Mouse (Mus musculus) forebrain, embryonic 11.5 days (tissue): Measurements from ENCODE around the gene Tle3. TPM values are rescaled to one million over a fixed set of nuclear protein-coding genes. Genes with fewer than 3 reads are reported as not detected.

ENCODE experiments used
- ATAC-seq: fragments of 200-750 bp; cut with Nextera tagmentation; replicated peaks from 2 replicates; pipeline ENCODE4 v1.8.0; 2017; ENCODE audit warnings: moderate TSS enrichment; ENCODE audit not compliant: low FRiP score
- DNase-seq: peaks from one replicate; pipeline ENCODE4 v3.0.0-alpha.2; 2017; ENCODE audit warnings: low spot score
- H3K27ac ChIP-seq: fragments of 300-500 bp; sonication (generic); 2 replicates; pipeline ENCODE4 v1.5.1; 2014; ENCODE audit warnings: low read depth, low read length
- H3K27me3 ChIP-seq: fragments of 300-500 bp; sonication (generic); 2 replicates; pipeline ENCODE4 v1.6.1; 2014; ENCODE audit warnings: mild to moderate bottlenecking, low read length, mixed read lengths; ENCODE audit not compliant: control insufficient read depth, insufficient read depth
- H3K36me3 ChIP-seq: fragments of 300-500 bp; sonication (generic); 2 replicates; pipeline ENCODE4 v1.6.1; 2014; ENCODE audit warnings: mild to moderate bottlenecking, low read length, moderate library complexity, mixed read lengths; ENCODE audit not compliant: control insufficient read depth, insufficient read depth
- H3K4me1 ChIP-seq: fragments of 300-500 bp; sonication (generic); replicated peaks from 2 replicates; pipeline ENCODE4 v1.6.1; 2014; ENCODE audit warnings: low read length, mixed read lengths; ENCODE audit not compliant: control insufficient read depth, insufficient read depth
- H3K4me2 ChIP-seq: fragments of 300-500 bp; sonication (generic); 2 replicates; pipeline ENCODE4 v1.6.1; 2014; ENCODE audit warnings: low read depth, mild to moderate bottlenecking, low read length, moderate library complexity, mixed read lengths; ENCODE audit not compliant: severe bottlenecking
- H3K4me3 ChIP-seq: fragments of 300-500 bp; sonication (generic); 2 replicates; pipeline ENCODE4 v1.5.1; 2014; ENCODE audit warnings: low read depth, low read length
- H3K9ac ChIP-seq: fragments of 300-500 bp; sonication (generic); 2 replicates; pipeline ENCODE4 v1.6.1; 2014; ENCODE audit warnings: low read length
- H3K9me3 ChIP-seq: fragments of 300-500 bp; sonication (generic); 2 replicates; pipeline ENCODE4 v1.6.1; 2016; ENCODE audit warnings: low read length, mixed read lengths; ENCODE audit not compliant: control insufficient read depth
- WGBS: fragments of 180-500 bp; shearing (Covaris S2); extraction: QIAGEN DNeasy Blood & Tissue Kit; methylation state at CpG from one replicate; pipeline ENCODE4 v1.1.7; 2014; 5-methylcytosine and 5-hydroxymethylcytosine counted together
- polyA plus RNA-seq: library from polyadenylated mRNA; unstranded; fragments of >200 nt; fragmentation: Nextera tagmentation; extraction: Ambion mirVana; gene quantifications from 2 replicates; pipeline ENCODE4 v1.2.1, GENCODE M21; 2014

Gene Tle3
- polyA plus RNA-seq, 1 experiment from 2014 or later, result 58.2 TPM

GRCm38 (mm10) chr9:61397130-61397529, 25.0 kb downstream of the Tle3 start:
- no peaks in the 10 kb centered on the region for H3K27me3 ChIP-seq
- H3K9me3 ChIP-seq, result no peaks in the 10 kb centered on the region
- H3K9ac ChIP-seq, result no peak overlapping the region
- 76% methylated on average over 4 of the region's 4 CpGs for WGBS
- peaks cover 21% of the 10 kb centered on the region; the same call in 1 of the 2 replicates for H3K36me3 ChIP-seq
- ATAC-seq, result no peak
- no peak overlapping the region for H3K4me2 ChIP-seq
- H3K4me3 ChIP-seq, result no peak overlapping the region
- no peak overlapping the region for H3K27ac ChIP-seq
- no peak for DNase-seq
- H3K4me1 ChIP-seq, result peaks cover 42% of the 10 kb centered on the region

DNA sequence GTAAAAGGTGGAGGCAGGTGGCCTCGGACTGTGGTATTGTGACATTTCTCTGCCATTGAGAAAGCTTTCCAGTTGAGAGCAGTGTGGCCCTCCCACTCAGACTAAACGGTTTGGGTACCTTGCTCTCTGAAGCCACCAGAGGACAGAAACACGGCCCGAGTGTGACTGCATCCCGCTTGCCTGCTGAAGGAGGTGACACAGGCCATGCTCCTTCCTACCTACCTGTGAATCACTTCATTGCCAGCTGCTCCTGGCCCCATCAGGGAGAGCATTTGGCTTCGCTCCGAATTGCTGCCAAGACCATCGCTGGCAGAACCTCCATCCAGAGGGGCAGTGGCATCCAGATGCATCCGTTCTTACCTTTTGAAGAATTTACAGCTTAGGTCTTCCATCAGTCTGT, 26.0 kb downstream of the Tle3 start:
- 82% methylated on average over 9 of the region's 9 CpGs for WGBS
- H3K36me3 ChIP-seq, result peaks cover 21% of the 10 kb centered on the region; the same call in 1 of the 2 replicates
- no peak overlapping the region for H3K9ac ChIP-seq
- no peak overlapping the region for H3K27ac ChIP-seq
- peaks cover 44% of the 10 kb centered on the region for H3K4me1 ChIP-seq
- no peak overlapping the region for H3K4me3 ChIP-seq
- H3K27me3 ChIP-seq, result no peaks in the 10 kb centered on the region
- no peak overlapping the region for H3K4me2 ChIP-seq
- ATAC-seq, result no peak
- H3K9me3 ChIP-seq, result no peaks in the 10 kb centered on the region
- DNase-seq, result no peak

DNA sequence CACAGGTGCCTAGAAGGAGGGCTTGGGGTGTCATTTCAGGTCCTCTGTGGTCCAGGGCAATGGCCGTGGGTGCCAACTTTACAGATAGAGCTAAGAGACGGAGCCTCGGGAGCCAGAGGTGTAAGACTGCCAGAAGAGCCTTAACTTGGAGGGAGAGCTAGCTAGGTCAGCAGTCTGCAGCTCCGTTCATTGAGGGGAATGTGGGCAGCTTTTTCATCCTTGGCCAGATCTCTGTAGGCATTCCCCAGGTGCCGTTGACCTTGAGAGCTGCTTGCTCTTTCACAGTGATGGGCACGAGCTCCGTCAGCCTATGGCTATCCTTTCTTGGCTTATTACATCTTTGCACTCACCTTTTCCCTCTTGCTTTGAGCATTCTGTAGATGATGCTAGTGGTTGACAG, 28.0 kb downstream of the Tle3 start:
- no peaks in the 10 kb centered on the region for H3K9me3 ChIP-seq
- peaks cover 11% of the 10 kb centered on the region; the same call in 1 of the 2 replicates for H3K36me3 ChIP-seq
- no peaks in the 10 kb centered on the region for H3K27me3 ChIP-seq
- WGBS, result 95% methylated on average over 7 of the region's 7 CpGs
- peaks cover 56% of the 10 kb centered on the region for H3K4me1 ChIP-seq
- no peak overlapping the region for H3K27ac ChIP-seq
- no peak overlapping the region for H3K9ac ChIP-seq
- no peak overlapping the region for H3K4me2 ChIP-seq
- no peak overlapping the region for H3K4me3 ChIP-seq
- ATAC-seq (no peak), DNase-seq (no peak)

GRCm38 (mm10) chr9:61401664-61402063, 29.5 kb downstream of the Tle3 start:
- no peak for ATAC-seq
- H3K36me3 ChIP-seq, result peaks cover 8% of the 10 kb centered on the region; the same call in 1 of the 2 replicates
- no peak for DNase-seq
- WGBS, result 67% methylated on average over 9 of the region's 9 CpGs
- H3K9me3 ChIP-seq, result no peaks in the 10 kb centered on the region
- H3K27me3 ChIP-seq, result no peaks in the 10 kb centered on the region
- no peak overlapping the region for H3K4me2 ChIP-seq
- no peak overlapping the region for H3K27ac ChIP-seq
- H3K4me1 ChIP-seq, result peaks cover 53% of the 10 kb centered on the region
- no peak overlapping the region for H3K9ac ChIP-seq
- H3K4me3 ChIP-seq, result no peak overlapping the region

DNA sequence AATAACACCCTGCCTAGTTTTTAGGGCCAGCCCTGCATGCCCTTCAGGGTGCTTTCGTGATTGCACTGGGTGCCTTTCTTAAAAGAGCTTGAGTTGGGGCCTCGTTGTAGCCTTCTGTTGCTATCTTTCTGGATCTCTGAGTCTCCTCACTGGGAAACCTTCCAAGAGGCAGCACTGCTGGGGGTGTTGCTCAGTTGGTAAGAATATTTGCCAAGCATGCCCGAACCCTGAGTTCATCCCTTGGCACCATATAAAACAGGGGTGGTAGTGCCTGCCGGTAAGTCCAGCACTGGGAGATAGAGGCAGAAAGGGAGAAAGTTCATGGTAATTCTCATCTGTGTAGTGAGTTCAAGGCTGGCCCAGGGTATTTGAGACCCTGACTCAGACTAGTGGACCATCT, 30.1 kb downstream of the Tle3 start:
- Histone ChIP-seq H3K9ac (no peak overlapping the region), H3K4me3 (no peak overlapping the region), H3K4me1 (peaks cover 48% of the 10 kb centered on the region), H3K36me3 (peaks cover 8% of the 10 kb centered on the region; the same call in 1 of the 2 replicates), H3K27me3 (no peaks in the 10 kb centered on the region), H3K4me2 (no peak overlapping the region), H3K9me3 (no peaks in the 10 kb centered on the region), H3K27ac (no peak overlapping the region)
- no peak for DNase-seq
- ATAC-seq, result no peak
- WGBS, result 87% methylated on average over 4 of the region's 4 CpGs

DNA sequence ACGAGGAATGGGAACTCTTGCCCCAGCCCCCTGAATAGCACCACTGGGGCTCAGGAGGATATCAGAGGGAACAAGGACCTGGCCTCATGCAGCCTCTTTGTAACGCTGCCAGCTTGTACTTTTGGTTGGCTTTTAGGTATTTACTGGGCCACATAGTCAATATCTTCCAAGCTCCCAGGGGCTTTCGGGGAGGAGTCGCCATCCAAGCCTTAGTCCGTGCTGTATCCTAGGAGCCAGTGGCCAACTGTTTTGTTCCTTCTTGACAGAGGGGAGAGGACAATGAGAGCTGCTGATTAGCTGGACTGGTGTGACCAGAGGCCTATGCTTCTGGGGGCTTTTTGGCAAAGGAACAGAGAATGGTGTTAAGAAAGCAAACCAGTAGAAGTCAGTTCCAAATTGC, 30.6 kb downstream of the Tle3 start:
- no peaks in the 10 kb centered on the region for H3K9me3 ChIP-seq
- H3K9ac ChIP-seq, result 0 out of 2 replicates have a peak overlapping the region, but pooled peaks have one; percentile 9
- DNase-seq (no peak), ATAC-seq (no peak)
- no peak overlapping the region for H3K27ac ChIP-seq
- H3K36me3 ChIP-seq, result peaks cover 9% of the 10 kb centered on the region; the same call in 1 of the 2 replicates
- H3K27me3 ChIP-seq, result no peaks in the 10 kb centered on the region
- H3K4me2 ChIP-seq, result no peak overlapping the region
- 39% methylated on average over 5 of the region's 5 CpGs for WGBS
- H3K4me1 ChIP-seq, result peaks cover 48% of the 10 kb centered on the region
- no peak overlapping the region for H3K4me3 ChIP-seq

GRCm38 (mm10) chr9:61403866-61404614, 31.9 kb downstream of the Tle3 start:
- no peak overlapping the region for H3K4me3 ChIP-seq
- 0 out of 2 replicates have a peak overlapping the region, but pooled peaks have one; percentile 18 for H3K9ac ChIP-seq

DNA sequence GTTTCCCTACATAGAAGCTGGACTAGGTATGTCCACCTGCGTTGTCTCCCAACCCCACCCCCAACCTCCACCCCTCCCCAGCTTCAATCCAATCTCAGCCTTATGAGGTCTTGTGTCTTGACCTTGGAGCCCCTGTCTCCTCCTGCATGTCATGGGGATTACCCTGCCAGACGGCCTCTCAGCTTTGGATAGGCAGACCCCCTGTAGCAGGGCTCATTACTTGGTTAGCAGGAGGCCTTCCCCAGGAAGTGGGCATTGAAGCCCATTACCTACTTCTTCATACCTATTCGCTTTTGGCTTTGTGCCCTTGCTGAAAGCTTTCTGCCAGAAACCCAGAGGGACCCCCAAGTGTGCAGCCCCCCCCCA, 32.4 kb downstream of the Tle3 start:
- H3K27me3 ChIP-seq, result no peaks in the 10 kb centered on the region
- no peak overlapping the region for H3K4me2 ChIP-seq
- peak overlapping the region; percentile 58 for H3K27ac ChIP-seq
- H3K9me3 ChIP-seq, result no peaks in the 10 kb centered on the region
- peaks cover 48% of the 10 kb centered on the region for H3K4me1 ChIP-seq
- H3K4me3 ChIP-seq, result no peak overlapping the region
- no peak for DNase-seq
- ATAC-seq, result peak; percentile 42
- no peak overlapping the region for H3K9ac ChIP-seq
- 18% methylated on average over 3 of the region's 3 CpGs for WGBS
- H3K36me3 ChIP-seq, result peaks cover 21% of the 10 kb centered on the region

More at GRCm38 (mm10) chr9:61403866-61404614, 31.9 kb downstream of the Tle3 start:
- no peaks in the 10 kb centered on the region for H3K27me3 ChIP-seq
- ATAC-seq (peak; percentile 37), DNase-seq (peak; percentile 87)
- WGBS, result 27% methylated on average over 16 of the region's 16 CpGs
- H3K4me2 ChIP-seq, result 0 out of 2 replicates have a peak overlapping the region, but pooled peaks have one; percentile 12
- no peaks in the 10 kb centered on the region for H3K9me3 ChIP-seq
- peaks cover 48% of the 10 kb centered on the region for H3K4me1 ChIP-seq
- peak overlapping the region; percentile 74 for H3K27ac ChIP-seq
- peaks cover 19% of the 10 kb centered on the region for H3K36me3 ChIP-seq
